Mouse (Mus musculus) cerebral cortex, adult 2 months (tissue): ENCODE measurements around the gene Prrt3.

Experiments
- WGBS: fragments of 180-500 bp; shearing (Covaris S2); methylation state at CpG from one replicate; pipeline ENCODE4 v1.1.7; 2018; 5-methylcytosine and 5-hydroxymethylcytosine counted together

The Prrt3 gene

GRCm38 (mm10) chr6:113501388-113502084, at the start of gene Prrt3:
Prrt3 (minus strand) TSS chr6:113501931.
- WGBS = 4% methylated on average over 32 of the region's 32 CpGs

- WGBS = 91% methylated on average over 9 of the region's 12 CpGs
Measured at GRCm38 (mm10) chr6:113543906-113544481, 42.3 kb upstream of the Prrt3 start.

- WGBS = 73% methylated on average over 6 of the region's 6 CpGs
Measured at GRCm38 (mm10) chr6:113541610-113542009, 39.9 kb upstream of the Prrt3 start.

- 87% methylated on average over 7 of the region's 7 CpGs for WGBS
Measured at GRCm38 (mm10) chr6:113534886-113535285, 33.2 kb upstream of the Prrt3 start.

- 8% methylated on average over 7 of the region's 7 CpGs for WGBS
Measured at GRCm38 (mm10) chr6:113531840-113532404, 30.2 kb upstream of the Prrt3 start.

- under 1% methylated on average over 47 of the region's 47 CpGs for WGBS
Measured at GRCm38 (mm10) chr6:113530932-113531839, 29.5 kb upstream of the Prrt3 start, which contains the start of the genes Emc3 and Fancd2. Emc3 (minus strand) TSS chr6:113531652. Fancd2 (plus strand) TSS chr6:113531682.

- WGBS = 40% methylated on average over 8 of the region's 8 CpGs
Measured at GRCm38 (mm10) chr6:113523420-113523819, 21.7 kb upstream of the Prrt3 start.

- WGBS = 53% methylated on average over 1 of the region's 1 CpGs
Measured at GRCm38 (mm10) chr6:113522310-113522709, 20.6 kb upstream of the Prrt3 start.

- WGBS = 80% methylated on average over 8 of the region's 8 CpGs
Measured at GRCm38 (mm10) chr6:113517434-113518080, 15.8 kb upstream of the Prrt3 start.

- WGBS = 98% methylated on average over 3 of the region's 3 CpGs
Measured at GRCm38 (mm10) chr6:113514600-113514999, 12.9 kb upstream of the Prrt3 start.

- 72% methylated on average over 6 of the region's 6 CpGs for WGBS
Measured at GRCm38 (mm10) chr6:113513944-113514343, 12.2 kb upstream of the Prrt3 start.

GRCm38 (mm10) chr6:113508947-113509280, 7.2 kb upstream of the Prrt3 start:
- WGBS = 48% methylated on average over 5 of the region's 5 CpGs

- 58% methylated on average over 7 of the region's 7 CpGs for WGBS
Measured at GRCm38 (mm10) chr6:113508272-113508946, 6.7 kb upstream of the Prrt3 start.

GRCm38 (mm10) chr6:113505689-113506088, 4.0 kb upstream of the Prrt3 start:
- WGBS = 67% methylated on average over 1 of the region's 1 CpGs

- 88% methylated on average over 2 of the region's 2 CpGs for WGBS
Measured at GRCm38 (mm10) chr6:113502801-113503200, 1.1 kb upstream of the Prrt3 start.

GRCm38 (mm10) chr6:113499346-113499745, 2.4 kb downstream of the Prrt3 start:
- WGBS = 82% methylated on average over 6 of the region's 6 CpGs

GRCm38 (mm10) chr6:113495071-113495675, 6.6 kb downstream of the Prrt3 start:
- WGBS = 58% methylated on average over 28 of the region's 28 CpGs

- 4% methylated on average over 54 of the region's 54 CpGs for WGBS
Measured at GRCm38 (mm10) chr6:113494258-113494788, 7.4 kb downstream of the Prrt3 start.

- 51% methylated on average over 24 of the region's 24 CpGs for WGBS
Measured at GRCm38 (mm10) chr6:113492101-113492864, 9.4 kb downstream of the Prrt3 start.
